Mouse (Mus musculus) lung, postnatal 0 days (tissue): ENCODE measurements at regions not wholly inside any gene's neighbourhood (a gene's known extent, or its start where the extent isn't known, plus 50 kb on each side); places are given as distances from the start of the nearest gene placed in this dataset.

ENCODE experiments used
- CTCF ChIP-seq: IDR thresholded peaks from 2 replicates; pipeline ENCODE4 v1.5.1; 2016; ENCODE audit warnings: antibody characterized with exemption, mild to moderate bottlenecking
- EP300 ChIP-seq: IDR thresholded peaks from 2 replicates; pipeline ENCODE4 v1.6.1; 2016; ENCODE audit warnings: antibody characterized with exemption, mild to moderate bottlenecking, control low read depth

DNA sequence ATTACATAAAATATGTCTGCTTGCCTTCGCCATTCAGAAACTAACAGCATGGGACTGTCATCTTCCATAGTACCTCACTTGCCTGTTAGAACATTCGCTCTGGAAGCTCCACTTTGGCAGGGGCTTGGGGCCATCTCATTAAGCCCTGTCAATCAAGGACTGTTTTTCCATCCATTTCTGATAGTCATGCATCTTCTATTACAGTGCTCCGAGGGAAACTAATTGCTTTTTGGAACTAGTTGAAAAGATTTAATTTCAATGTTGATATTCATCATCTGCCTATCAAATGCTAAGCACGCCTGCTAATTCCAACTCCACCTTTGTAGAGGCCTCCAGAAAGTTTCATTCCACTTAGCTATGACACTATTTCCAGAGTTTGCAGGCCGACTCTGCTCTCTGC lies 232.7 kb downstream of the Diras2 start:
- TF ChIP-seq EP300 (no peak), CTCF (no peak)
